Mouse (Mus musculus) gastrocnemius, adult 18-20 months (tissue): ENCODE measurements around the gene Ntn1. TPM values are rescaled to one million over a fixed set of nuclear protein-coding genes. Genes with fewer than 3 reads are reported as not detected.

Experiments
- DNase-seq: peaks from one replicate; pipeline ENCODE4 v3.0.0; 2021; ENCODE audit warnings: low spot score
- microRNA-seq: library from miRNA; unstranded; fragments of <30 nt; microRNA quantifications from one replicate; pipeline ENCODE4 v1.2.0, GENCODE M21; 2021
- total RNA-seq, 2 experiments: library from RNA; stranded (reverse); gene quantifications; 2 replicates each; pipeline ENCODE4 v1.2.3; 2021

Gene Ntn1
- total RNA-seq, 2 experiments from 2014 or later: 3.4 to 7.0 TPM

DNA sequence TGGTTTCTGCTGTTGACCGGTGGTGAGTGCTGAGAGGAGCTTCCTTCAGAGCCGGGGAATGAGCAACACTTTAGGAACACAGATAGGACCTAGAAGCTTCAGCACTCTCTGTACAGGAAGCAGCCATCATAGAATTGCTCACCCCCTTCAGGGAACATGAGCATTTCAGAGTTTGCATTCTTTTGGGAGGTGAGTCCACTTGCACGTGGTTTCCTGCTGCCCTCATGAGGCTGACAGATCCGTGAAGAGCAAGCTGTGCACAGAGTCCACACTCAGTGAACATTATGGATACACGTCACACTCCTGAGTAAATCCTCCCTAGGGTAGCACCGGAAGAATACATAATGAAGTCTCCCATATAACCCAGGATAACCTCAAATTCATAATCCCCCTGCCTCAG is 205.5 kb downstream of the Ntn1 start:
- DNase-seq: no peak

DNA sequence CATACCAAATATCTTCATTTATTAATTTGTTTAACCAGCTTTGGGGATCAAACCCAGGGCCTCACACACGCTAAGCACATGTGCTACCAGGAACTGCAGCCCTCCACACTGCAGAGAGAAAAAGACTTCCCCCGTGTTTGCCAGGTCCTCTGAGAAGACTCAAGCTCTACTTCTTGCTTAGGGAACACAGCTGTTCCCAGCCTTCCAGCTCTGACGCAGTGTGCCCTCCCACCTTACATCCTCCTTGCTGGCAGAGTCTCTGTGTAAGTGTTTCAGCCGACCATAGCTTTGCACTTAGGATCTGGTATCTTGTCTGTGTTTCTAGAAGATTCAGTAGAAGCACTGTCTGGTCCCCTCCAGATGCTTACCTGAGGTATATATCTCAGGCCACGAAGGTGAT is 209.8 kb downstream of the Ntn1 start:
- DNase-seq: no peak

DNA sequence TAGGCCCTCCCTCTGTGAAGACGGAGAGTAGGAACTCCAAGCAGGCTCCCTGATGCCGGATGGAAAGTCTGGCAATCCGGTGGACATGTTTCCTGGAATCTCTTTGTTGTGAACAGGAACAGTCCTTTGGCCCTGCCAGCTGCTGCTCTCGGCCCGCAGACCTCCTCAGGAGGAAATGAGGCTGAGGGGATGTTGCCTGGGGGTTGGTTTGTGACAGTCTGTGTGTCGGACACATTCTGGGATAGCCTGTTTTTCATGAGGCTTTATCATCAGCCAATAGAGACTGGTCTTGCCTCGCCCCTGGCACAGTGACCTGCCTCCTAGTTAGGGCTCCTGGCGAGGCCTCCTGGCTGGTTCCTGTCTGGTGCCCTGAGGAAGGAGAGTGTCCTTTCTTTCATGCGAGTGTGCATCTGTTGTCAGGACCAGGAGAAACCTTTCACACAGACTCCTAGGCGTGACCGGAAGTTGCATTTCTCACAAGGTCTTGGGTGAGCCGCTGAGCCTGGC is 211.9 kb downstream of the Ntn1 start:
- DNase-seq: no peak

- no peak for DNase-seq
These were observed 213.4 kb downstream of the Ntn1 start for GRCm38 (mm10) chr11:68187242-68187641.

DNA sequence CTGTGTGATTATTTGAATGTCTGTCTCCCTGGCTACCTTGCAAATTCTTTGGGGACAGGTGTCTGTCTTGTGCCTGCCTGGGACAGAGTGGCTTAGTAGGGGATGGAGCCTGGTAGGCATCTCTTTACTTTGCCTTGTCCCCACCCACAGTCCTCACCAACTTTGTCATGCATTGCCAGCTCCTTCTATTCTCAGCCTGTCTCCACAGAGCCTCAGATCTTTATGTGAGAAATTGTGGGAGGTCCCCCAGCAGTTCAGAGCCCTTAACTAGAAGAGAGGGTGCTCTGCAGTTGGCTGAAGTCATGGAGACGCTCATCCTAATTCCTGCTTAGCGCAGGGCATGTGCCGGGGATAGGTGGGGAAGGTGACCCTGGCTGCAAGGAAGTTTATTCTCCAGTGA is 215.0 kb downstream of the Ntn1 start:
- no peak for DNase-seq

DNA sequence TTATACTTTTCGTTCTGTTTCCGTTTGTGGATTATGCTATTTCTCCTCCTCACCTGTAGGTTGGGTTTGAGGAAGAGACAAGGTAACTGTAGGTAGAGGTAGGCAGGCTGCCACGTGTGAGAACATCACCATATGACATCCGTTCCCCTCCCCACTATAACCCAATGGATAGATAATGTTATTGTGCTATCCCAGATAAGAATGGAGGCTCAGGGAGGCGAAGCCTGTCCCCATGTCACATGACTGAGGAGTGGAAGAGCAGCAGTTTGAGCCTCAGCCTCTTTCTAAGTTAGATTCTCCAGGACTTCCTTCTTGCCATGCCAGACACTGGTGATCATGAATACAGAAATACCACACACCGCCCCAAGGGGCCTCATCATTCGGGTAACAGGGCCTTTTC is 223.2 kb downstream of the Ntn1 start:
- DNase-seq: no peak

- no peak for DNase-seq
These were observed 224.1 kb downstream of the Ntn1 start for GRCm38 (mm10) chr11:68176550-68176949.

- DNase-seq: no peak
These were observed 228.0 kb downstream of the Ntn1 start for GRCm38 (mm10) chr11:68172648-68173045.

DNA sequence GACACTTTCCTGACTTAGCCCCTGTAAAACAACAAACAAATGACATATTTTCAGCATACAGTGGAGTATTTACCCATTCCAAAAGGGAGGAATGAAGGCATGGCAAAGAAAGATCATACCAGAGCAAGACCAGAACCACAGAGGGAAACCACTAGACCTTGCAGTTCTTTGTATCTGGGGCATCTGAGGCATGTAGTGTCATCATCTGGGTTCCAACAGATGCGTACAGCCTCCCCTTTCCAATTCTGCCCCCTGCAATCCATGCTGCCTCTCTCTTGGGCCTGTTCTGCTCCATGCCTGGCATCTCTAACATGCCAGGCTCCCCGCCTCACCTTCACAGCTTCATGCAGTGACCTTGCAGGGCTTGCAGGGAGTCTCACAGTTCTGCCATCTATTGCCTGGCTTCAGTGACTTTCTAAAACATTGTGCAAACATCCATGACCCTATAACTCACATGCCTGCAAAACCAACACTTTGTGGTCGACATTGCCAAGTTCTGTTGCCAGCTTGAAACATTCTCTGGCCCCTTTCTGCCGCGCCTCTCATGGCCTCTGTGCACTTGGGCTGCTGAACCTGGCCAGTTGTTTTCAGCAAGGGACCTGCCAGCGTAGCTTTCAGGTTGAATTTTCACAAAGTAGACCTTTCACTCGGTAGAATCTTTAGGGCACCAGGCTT is 228.5 kb downstream of the Ntn1 start:
- DNase-seq: no peak

GRCm38 (mm10) chr11:68168427-68168826 is 232.2 kb downstream of the Ntn1 start:
- DNase-seq: no peak

- no peak for DNase-seq
These were observed 236.2 kb downstream of the Ntn1 start for GRCm38 (mm10) chr11:68164408-68164807.

DNA sequence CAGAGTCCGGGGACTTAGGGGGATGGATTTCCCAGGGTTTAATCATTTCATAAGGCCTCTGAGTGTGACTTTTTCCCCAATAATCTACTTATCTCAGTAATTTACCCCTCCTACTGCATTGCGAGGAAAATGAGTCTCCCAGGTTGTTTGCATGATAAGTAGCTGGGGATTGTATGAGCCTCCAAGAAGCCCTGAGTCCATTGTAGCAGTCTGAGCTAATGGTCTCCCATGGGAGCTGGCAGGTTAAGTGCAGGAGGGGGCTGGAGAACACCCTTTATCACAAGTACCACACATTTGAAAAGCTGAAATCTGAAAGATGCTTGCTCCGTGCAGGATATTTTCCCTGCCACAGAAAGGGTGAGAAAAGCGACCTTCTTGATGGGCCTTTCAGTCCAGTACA is 240.8 kb downstream of the Ntn1 start:
- DNase-seq: no peak

Small RNAs within 50 kb of the gene (microRNA-seq; reads per million reads assigned to microRNA genes)
- not detected for gene Mir6406

Other genes starting within 250 kb of the Ntn1 start
- under 1 TPM; 0.23 to 0.88 TPM for gene Pik3r5, start 31.3 kb upstream of the Ntn1 start, total RNA-seq
- 1 to 10 TPM in 1 of 2 experiments, under 1 TPM in 1; 0.82 to 1.2 TPM for gene Pik3r6, start 102.2 kb upstream of the Ntn1 start, total RNA-seq
- not detected for gene Mfsd6l, start 155.4 kb upstream of the Ntn1 start, total RNA-seq
- gene Ccdc42, start 186.2 kb upstream of the Ntn1 start, total RNA-seq: not detected